Mouse (Mus musculus): ENCODE results near the gene C3. TPM values are rescaled to one million over a fixed set of nuclear protein-coding genes. Genes with fewer than 3 reads are reported as not detected.

The C3 gene
- 1 to 10 TPM; 1.9 to 2.5 TPM for total RNA-seq (2021)
- long read RNA-seq, full-length matches to known transcripts: 1 of 1 reads
- long read RNA-seq, partial matches to known transcripts: 0 of 1 reads
- long read RNA-seq, other reads (novel, unspliced or antisense): 0 of 1 reads

DNA sequence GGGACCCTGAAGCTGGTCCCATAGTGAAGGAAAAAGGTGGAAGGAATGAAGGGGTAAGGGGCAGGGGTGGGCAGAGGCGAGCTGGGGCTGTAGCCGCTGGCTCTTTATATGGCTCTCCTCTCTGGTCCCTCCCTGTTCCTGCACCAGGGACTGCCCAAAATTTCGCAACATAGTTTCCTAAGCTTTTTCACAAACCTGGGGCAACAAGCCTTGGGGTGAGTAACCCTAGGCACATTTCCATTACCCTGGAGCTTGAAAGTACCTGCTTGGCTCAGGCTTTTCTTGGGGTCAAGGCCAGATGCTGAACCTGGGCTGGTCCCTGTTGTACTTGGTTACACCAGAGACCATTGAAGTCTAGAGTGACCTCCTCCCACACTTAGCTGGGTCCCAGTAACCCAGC is at the start of gene C3:
TSS of gene C3 (minus strand) at position 123 of the 400 bp plus-strand sequence.
- DNase-seq (ENCODE audit: low spot score in 2 of 2): no peak

GRCm38 (mm10) chr17:57276634-57277121 is 48.7 kb upstream of the C3 start:
- DNase-seq (ENCODE audit: low spot score in 2 of 2): peak; percentile 64 to 89

DNA sequence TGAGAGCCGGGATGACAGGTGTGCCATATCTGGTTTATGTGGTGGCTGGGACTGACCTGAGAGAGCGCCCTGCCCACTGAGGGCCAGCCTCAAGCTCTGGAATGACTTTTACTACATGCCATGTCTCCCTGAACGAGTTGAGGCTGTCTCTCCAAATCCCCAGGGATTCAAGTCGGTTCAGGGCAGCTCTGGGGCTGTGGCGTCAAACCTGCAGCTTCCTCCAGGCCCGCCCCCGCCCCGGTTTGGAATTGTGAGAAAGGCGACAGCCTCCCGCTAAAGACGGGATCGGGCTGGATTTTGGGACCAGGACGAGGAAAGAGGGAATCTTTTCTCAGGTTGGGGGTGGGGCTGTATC is 48.0 kb upstream of the C3 start:
- DNase-seq (ENCODE audit: low spot score in 2 of 2): no peak

DNA sequence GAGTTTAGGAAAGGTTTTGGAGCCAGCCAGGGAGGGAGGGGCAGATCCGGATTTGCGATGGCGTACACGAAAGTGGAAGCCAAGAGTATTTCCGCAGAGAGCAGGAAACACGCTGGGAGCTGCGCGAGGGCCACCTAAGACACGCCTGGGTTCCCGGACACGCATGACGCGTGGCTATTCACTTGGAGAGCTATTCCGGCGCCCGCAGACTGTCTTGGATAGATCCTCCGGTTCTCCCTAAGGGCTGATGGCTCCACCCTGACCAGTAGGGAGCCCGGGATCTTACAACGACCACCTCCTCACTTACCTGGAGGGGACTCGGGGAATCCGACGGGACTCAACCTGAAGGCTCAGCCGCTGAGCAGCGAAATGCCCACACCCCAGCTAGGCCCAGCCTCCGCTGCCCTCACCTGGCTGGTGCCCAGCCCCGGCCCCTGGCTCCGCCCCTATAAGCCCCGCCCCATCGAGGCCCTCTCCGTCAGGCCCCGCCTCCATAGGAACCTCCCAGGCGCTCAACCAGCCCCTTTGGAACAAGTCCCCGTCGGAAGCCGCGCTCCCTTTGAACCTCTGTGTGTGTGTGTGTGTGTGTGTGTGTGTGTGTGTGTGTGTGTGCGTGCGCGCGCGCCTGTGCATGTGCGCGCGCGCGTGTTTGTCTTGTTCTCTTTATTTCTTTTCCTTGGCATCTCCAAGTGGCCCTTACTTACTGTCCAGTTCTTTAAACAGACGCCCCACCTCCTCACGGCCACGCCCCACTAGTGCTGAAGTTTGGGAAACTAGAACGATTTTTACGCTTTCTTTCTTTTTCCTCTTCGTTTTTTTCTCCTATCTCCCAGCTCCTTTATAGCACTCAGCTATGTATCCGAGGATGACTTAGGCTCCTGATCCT is 47.4 kb upstream of the C3 start:
- peak; percentile 35 to 65 for DNase-seq (ENCODE audit: low spot score in 2 of 2)

GRCm38 (mm10) chr17:57274686-57275085 is 46.8 kb upstream of the C3 start:
- no peak for DNase-seq (ENCODE audit: low spot score in 2 of 2)

GRCm38 (mm10) chr17:57273846-57274245 is 45.9 kb upstream of the C3 start:
- no peak for DNase-seq (ENCODE audit: low spot score in 2 of 2)

DNA sequence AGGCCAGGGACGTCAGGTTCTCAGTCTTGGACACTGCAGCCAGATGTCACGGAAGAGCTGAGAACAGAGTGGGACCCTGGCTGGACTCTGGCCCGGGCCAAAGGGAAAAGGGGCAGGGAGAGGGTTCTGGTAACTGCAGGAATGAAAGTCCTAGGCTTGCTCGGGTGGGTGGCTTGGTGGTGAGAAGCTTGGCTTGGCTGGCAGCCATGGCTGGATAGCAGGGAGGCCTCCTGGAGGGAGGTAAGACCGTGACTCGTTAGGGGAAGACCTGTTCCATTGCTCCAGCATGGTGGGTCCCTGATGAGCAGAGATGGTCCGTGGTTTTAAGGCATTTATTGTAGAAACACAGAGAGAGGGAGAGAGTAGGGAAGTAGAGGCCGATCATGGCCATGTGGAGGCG is 43.4 kb upstream of the C3 start:
- no peak for DNase-seq (ENCODE audit: low spot score in 2 of 2)

GRCm38 (mm10) chr17:57267556-57268126 is 39.7 kb upstream of the C3 start:
- no peak for DNase-seq (ENCODE audit: low spot score in 2 of 2)

GRCm38 (mm10) chr17:57264972-57265945 is 37.3 kb upstream of the C3 start:
- DNase-seq (ENCODE audit: low spot score in 2 of 2): peak in 1 of 2 experiments; percentile 18

- no peak for DNase-seq (ENCODE audit: low spot score in 2 of 2)
Observed at GRCm38 (mm10) chr17:57264164-57264563, 36.2 kb upstream of the C3 start.

GRCm38 (mm10) chr17:57262901-57263550 is 35.1 kb upstream of the C3 start:
- DNase-seq (ENCODE audit: low spot score in 2 of 2): no peak

DNA sequence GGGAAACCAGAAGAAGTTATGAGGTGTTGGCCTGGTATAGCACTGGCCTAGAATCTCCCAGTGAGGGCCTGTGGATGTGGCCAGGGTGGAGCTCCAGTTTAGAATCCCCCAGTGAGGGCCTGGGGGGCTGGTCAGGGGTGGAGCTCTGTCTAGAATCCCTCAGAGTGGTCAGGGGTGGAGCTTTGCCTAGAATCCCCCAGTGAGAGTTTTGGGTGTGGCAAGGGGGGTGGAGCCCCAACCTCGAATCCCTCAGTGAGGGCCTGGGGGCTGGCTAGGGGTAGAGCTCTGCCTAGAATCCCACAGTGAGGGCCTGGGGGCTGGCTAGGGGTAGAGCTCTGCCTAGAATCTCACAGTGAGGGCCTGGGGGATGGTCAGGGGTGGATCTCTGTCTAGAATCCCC is 33.9 kb upstream of the C3 start:
- no peak for DNase-seq (ENCODE audit: low spot score in 2 of 2)

DNA sequence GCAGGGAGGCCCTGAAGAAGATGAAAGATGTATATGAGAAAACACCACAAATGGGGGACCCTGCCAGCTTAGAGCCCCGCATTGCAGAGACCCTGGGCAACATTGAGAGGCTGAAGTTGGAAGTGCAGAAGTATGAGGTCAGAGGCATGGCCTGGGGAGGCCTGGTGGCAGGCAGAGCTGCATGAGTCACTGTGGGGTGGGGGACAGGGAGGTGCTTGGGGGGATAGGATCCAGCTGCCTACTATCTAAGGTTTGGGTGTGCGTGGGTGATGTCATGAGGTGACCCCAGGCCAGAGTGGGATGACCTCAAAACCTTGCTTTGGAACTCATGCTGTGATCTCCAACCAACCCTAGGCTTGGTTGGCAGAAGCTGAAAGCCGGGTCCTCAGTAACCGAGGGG is 33.4 kb upstream of the C3 start:
- DNase-seq (ENCODE audit: low spot score in 2 of 2): no peak

DNA sequence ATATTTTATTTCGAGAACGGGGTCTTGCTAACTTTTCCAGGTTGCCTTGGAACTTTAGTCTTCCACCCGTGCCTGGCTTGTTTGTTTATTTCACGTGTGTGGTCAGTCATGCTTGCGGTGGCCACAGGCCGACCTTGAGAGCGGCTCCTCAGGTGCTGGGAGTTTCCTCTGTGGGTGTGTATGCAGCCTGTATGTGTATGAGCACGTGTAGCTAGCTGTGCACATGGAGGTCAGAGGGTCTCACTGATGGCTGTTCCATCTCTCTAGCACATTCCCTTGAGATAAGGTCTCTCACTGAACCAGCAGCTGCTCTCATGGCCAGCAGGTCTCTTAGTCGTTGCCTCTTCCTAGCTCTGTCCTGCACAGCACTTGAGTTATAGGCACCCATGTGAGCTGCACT is 32.4 kb upstream of the C3 start:
- no peak for DNase-seq (ENCODE audit: low spot score in 2 of 2)

DNA sequence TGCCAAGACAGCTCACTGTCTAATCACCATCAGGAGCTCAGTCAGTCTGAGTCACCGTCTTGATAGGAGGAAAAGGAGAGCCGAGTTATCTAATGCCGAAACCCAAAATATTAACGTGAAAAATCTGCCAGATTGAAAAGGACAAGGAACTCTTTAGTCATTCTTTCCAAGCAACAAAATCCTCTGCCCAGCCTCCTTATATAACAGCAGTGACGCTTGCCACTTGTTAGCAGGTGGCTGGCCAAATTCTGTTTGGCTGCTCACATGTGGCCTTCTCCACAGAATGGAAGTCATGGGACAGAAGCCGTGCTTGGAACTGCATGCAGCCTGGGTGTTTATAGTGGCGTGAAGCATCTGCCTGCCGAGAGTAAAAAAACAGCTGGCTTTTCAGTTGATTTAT is 31.8 kb upstream of the C3 start:
- DNase-seq (ENCODE audit: low spot score in 2 of 2): peak; percentile 46 to 60

GRCm38 (mm10) chr17:57258191-57258590 is 30.3 kb upstream of the C3 start:
- no peak for DNase-seq (ENCODE audit: low spot score in 2 of 2)

DNA sequence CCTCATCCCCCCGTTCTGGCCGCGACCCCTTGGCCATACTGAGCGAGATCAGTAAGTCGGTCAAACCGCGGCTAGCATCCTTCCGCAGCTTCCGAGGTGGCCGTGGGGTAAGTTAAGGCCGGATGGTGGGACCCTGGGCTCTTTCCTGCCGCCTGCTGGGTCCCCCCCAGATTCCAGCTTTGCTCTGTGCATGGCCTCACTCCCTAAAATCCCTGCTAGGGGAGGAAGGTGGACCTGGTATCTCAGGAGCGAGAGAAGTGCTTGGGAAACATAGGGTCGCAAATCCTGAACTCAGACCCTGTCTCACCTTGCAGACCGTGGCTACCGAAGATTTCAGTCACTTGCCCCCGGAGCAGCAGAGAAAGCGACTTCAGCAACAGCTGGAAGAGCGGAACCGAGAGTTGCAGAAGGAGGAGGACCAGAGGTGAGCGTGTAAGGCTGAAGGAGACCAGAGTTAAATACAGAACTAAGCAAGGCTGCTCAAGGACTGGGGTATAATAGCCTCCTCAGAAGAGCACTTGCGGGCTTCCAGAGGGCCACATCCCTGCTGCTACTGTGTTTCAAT is 29.1 kb upstream of the C3 start:
- DNase-seq (ENCODE audit: low spot score in 2 of 2): no peak

- no peak for DNase-seq (ENCODE audit: low spot score in 2 of 2)
Observed at GRCm38 (mm10) chr17:57255354-57255753, 27.4 kb upstream of the C3 start.

DNA sequence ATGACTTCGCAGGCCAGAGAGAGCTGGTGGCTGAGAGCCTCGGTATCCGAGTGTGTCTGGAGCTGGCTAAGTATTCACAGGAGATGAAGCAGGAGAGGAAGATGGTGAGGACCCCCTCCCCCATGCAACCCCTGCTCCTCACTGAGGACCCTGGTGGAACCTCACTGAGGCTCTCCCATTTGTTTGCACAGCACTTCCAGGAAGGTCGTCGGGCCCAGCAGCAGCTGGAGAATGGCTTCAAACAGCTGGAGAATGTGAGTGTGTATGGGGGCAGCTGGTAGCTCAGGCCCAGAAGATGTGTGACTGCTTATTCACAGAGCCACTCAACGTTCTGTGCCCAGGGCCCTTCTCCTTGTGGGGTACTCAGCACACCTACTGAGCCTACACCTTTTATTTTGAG is 25.4 kb upstream of the C3 start:
- no peak for DNase-seq (ENCODE audit: low spot score in 2 of 2)

GRCm38 (mm10) chr17:57251431-57251830 is 23.5 kb upstream of the C3 start:
- DNase-seq (ENCODE audit: low spot score in 2 of 2): no peak
